Mouse (Mus musculus): ENCODE data around the gene Lce3b. TPM values are rescaled to one million over a fixed set of nuclear protein-coding genes. Genes with fewer than 3 reads are reported as not detected.

Lce3b gene
- not detected in 2 replicates for polyA plus RNA-seq (2012; rRNA removed)

- H3K27me3 ChIP-seq (replicated peaks; ENCODE audit: control insufficient read depth, insufficient read depth, low read length) = no peaks in the 10 kb centered on the region
- H3K36me3 ChIP-seq (ENCODE audit: control insufficient read depth, insufficient read depth, low read length) = no peaks in the 10 kb centered on the region
- no peak within 1 kb of the TSS for H3K4me3 ChIP-seq (ENCODE audit: insufficient read depth, low read depth, low read length)
- H3K27ac ChIP-seq (ENCODE audit: insufficient read depth, low read depth, low read length) = no peak within 1 kb of the TSS
- DNase-seq = no peak
- no peak for TF ChIP-seq CTCF (conservative IDR thresholded peaks at IDR 0.05; ENCODE audit: insufficient read depth, insufficient read length, low read depth, low read length)
- no peak for TF ChIP-seq POLR2A (IDR thresholded peaks at IDR 0.05; ENCODE audit: low read depth, low read length)
- H3K4me1 ChIP-seq (ENCODE audit: control insufficient read depth, insufficient read depth, low read length) = no peaks in the 10 kb centered on the region
- WGBS = 58% methylated on average over 2 of the region's 2 CpGs
Observed at GRCm38 (mm10) chr3:92932679-92933078, at the start of gene Lce3b. TSS of gene Lce3b (plus strand) at chr3:92932979.

- 27% methylated on average over 3 of the region's 3 CpGs for WGBS
- no peak overlapping the region for H3K27ac ChIP-seq (ENCODE audit: insufficient read depth, low read depth, low read length)
- H3K27me3 ChIP-seq (replicated peaks; ENCODE audit: control insufficient read depth, insufficient read depth, low read length) = no peaks in the 10 kb centered on the region
Observed at GRCm38 (mm10) chr3:92894063-92894462, 38.7 kb upstream of the Lce3b start.

GRCm38 (mm10) chr3:92894489-92894888, 38.3 kb upstream of the Lce3b start:
- WGBS = 53% methylated on average over 1 of the region's 1 CpGs
- Histone ChIP-seq H3K36me3 (ENCODE audit: control insufficient read depth, insufficient read depth, low read length) (no peaks in the 10 kb centered on the region), H3K27ac (ENCODE audit: insufficient read depth, low read depth, low read length) (no peak overlapping the region), H3K4me1 (ENCODE audit: control insufficient read depth, insufficient read depth, low read length) (no peaks in the 10 kb centered on the region), H3K27me3 (replicated peaks; ENCODE audit: control insufficient read depth, insufficient read depth, low read length) (no peaks in the 10 kb centered on the region), H3K4me3 (ENCODE audit: insufficient read depth, low read depth, low read length) (no peak overlapping the region)
- TF ChIP-seq POLR2A (IDR thresholded peaks at IDR 0.05; ENCODE audit: low read depth, low read length) (no peak), CTCF (conservative IDR thresholded peaks at IDR 0.05; ENCODE audit: insufficient read depth, insufficient read length, low read depth, low read length) (no peak)
- DNase-seq = no peak

More at GRCm38 (mm10) chr3:92894063-92894462, 38.7 kb upstream of the Lce3b start:
- H3K4me1 ChIP-seq (ENCODE audit: control insufficient read depth, insufficient read depth, low read length) = no peaks in the 10 kb centered on the region
- no peak overlapping the region for H3K4me3 ChIP-seq (ENCODE audit: insufficient read depth, low read depth, low read length)
- peak; percentile 77 for DNase-seq
- TF ChIP-seq CTCF (conservative IDR thresholded peaks at IDR 0.05; ENCODE audit: insufficient read depth, insufficient read length, low read depth, low read length) (no peak), POLR2A (IDR thresholded peaks at IDR 0.05; ENCODE audit: low read depth, low read length) (no peak)
- no peaks in the 10 kb centered on the region for H3K36me3 ChIP-seq (ENCODE audit: control insufficient read depth, insufficient read depth, low read length)

- Histone ChIP-seq H3K4me1 (ENCODE audit: control insufficient read depth, insufficient read depth, low read length) (no peaks in the 10 kb centered on the region), H3K4me3 (ENCODE audit: insufficient read depth, low read depth, low read length) (no peak overlapping the region), H3K27ac (ENCODE audit: insufficient read depth, low read depth, low read length) (no peak overlapping the region), H3K36me3 (ENCODE audit: control insufficient read depth, insufficient read depth, low read length) (no peaks in the 10 kb centered on the region), H3K27me3 (replicated peaks; ENCODE audit: control insufficient read depth, insufficient read depth, low read length) (no peaks in the 10 kb centered on the region)
- no peak for TF ChIP-seq POLR2A (IDR thresholded peaks at IDR 0.05; ENCODE audit: low read depth, low read length)
- TF ChIP-seq CTCF (conservative IDR thresholded peaks at IDR 0.05; ENCODE audit: insufficient read depth, insufficient read length, low read depth, low read length) = peak; percentile 56
- DNase-seq = peak; percentile 33
- 21% methylated on average over 3 of the region's 3 CpGs for WGBS
Observed at GRCm38 (mm10) chr3:92902992-92903391, 29.8 kb upstream of the Lce3b start.

- H3K4me3 ChIP-seq (ENCODE audit: insufficient read depth, low read depth, low read length) = no peak overlapping the region
- H3K27me3 ChIP-seq (replicated peaks; ENCODE audit: control insufficient read depth, insufficient read depth, low read length) = no peaks in the 10 kb centered on the region
- H3K4me1 ChIP-seq (ENCODE audit: control insufficient read depth, insufficient read depth, low read length) = no peaks in the 10 kb centered on the region
- TF ChIP-seq CTCF (conservative IDR thresholded peaks at IDR 0.05; ENCODE audit: insufficient read depth, insufficient read length, low read depth, low read length) (no peak), POLR2A (IDR thresholded peaks at IDR 0.05; ENCODE audit: low read depth, low read length) (no peak)
- WGBS = 24% methylated on average over 4 of the region's 4 CpGs
- no peak for DNase-seq
- no peak overlapping the region for H3K27ac ChIP-seq (ENCODE audit: insufficient read depth, low read depth, low read length)
- no peaks in the 10 kb centered on the region for H3K36me3 ChIP-seq (ENCODE audit: control insufficient read depth, insufficient read depth, low read length)
Observed at GRCm38 (mm10) chr3:92903640-92904039, 29.1 kb upstream of the Lce3b start.

- 34% methylated on average over 3 of the region's 3 CpGs for WGBS
- Histone ChIP-seq H3K27ac (ENCODE audit: insufficient read depth, low read depth, low read length) (no peak overlapping the region), H3K4me1 (ENCODE audit: control insufficient read depth, insufficient read depth, low read length) (no peaks in the 10 kb centered on the region)
Observed at GRCm38 (mm10) chr3:92905182-92905581, 27.6 kb upstream of the Lce3b start.

GRCm38 (mm10) chr3:92907571-92907970, 25.2 kb upstream of the Lce3b start:
- WGBS = 18% methylated on average over 4 of the region's 4 CpGs
- Histone ChIP-seq H3K4me3 (ENCODE audit: insufficient read depth, low read depth, low read length) (no peak overlapping the region), H3K4me1 (ENCODE audit: control insufficient read depth, insufficient read depth, low read length) (no peaks in the 10 kb centered on the region), H3K36me3 (ENCODE audit: control insufficient read depth, insufficient read depth, low read length) (no peaks in the 10 kb centered on the region), H3K27me3 (replicated peaks; ENCODE audit: control insufficient read depth, insufficient read depth, low read length) (no peaks in the 10 kb centered on the region), H3K27ac (ENCODE audit: insufficient read depth, low read depth, low read length) (no peak overlapping the region)
- DNase-seq = peak; percentile 17
- TF ChIP-seq CTCF (conservative IDR thresholded peaks at IDR 0.05; ENCODE audit: insufficient read depth, insufficient read length, low read depth, low read length) (peak; percentile 63), POLR2A (IDR thresholded peaks at IDR 0.05; ENCODE audit: low read depth, low read length) (no peak)

More at GRCm38 (mm10) chr3:92905182-92905581, 27.6 kb upstream of the Lce3b start:
- no peak overlapping the region for H3K4me3 ChIP-seq (ENCODE audit: insufficient read depth, low read depth, low read length)
- no peak for DNase-seq
- TF ChIP-seq POLR2A (IDR thresholded peaks at IDR 0.05; ENCODE audit: low read depth, low read length) (no peak), CTCF (conservative IDR thresholded peaks at IDR 0.05; ENCODE audit: insufficient read depth, insufficient read length, low read depth, low read length) (no peak)
- H3K36me3 ChIP-seq (ENCODE audit: control insufficient read depth, insufficient read depth, low read length) = no peaks in the 10 kb centered on the region
- no peaks in the 10 kb centered on the region for H3K27me3 ChIP-seq (replicated peaks; ENCODE audit: control insufficient read depth, insufficient read depth, low read length)
